Mouse (Mus musculus) spleen, postnatal 0 days (tissue): ENCODE data around the gene Vmn2r54. TPM values are rescaled to one million over a fixed set of nuclear protein-coding genes. Genes with fewer than 3 reads are reported as not detected.

ENCODE experiments used
- polyA plus RNA-seq: library from polyadenylated mRNA; unstranded; fragments of >200 nt; fragmentation: Nextera tagmentation; extraction: Ambion mirVana; gene quantifications from 2 replicates; pipeline ENCODE4 v1.2.1, GENCODE M21; 2015

Vmn2r54 gene
- not detected in 2 replicates for polyA plus RNA-seq

GRCm38 (mm10) chr7:12640219-12640618 is at the start of gene Vmn2r54:
Gene Vmn2r54, minus strand, starts transcription at chr7:12640319.

GRCm38 (mm10) chr7:12684903-12685302 is 44.8 kb upstream of the Vmn2r54 start, which contains the start of gene Vmn2r55:
Gene Vmn2r55, minus strand, starts transcription at chr7:12685003.

GRCm38 (mm10) chr7:12608688-12609087 is 31.4 kb downstream of the Vmn2r54 start, which contains the start of gene Vmn2r53:
Gene Vmn2r53, minus strand, starts transcription at chr7:12608788.

Other genes starting within 250 kb of the Vmn2r54 start
- 0.89 and 1.2 TPM in 2 replicates for gene Zfp551, start 217.6 kb downstream of the Vmn2r54 start, polyA plus RNA-seq
- gene Zfp606, start 162.0 kb downstream of the Vmn2r54 start, polyA plus RNA-seq: 3.4 and 4.8 TPM in 2 replicates
- gene 2900092C05Rik, start 127.8 kb downstream of the Vmn2r54 start, polyA plus RNA-seq: not detected in 2 replicates
- gene Vmn2r53, start 31.5 kb downstream of the Vmn2r54 start, polyA plus RNA-seq: not detected in 2 replicates
- not detected in 2 replicates for gene Vmn2r55, start 44.7 kb upstream of the Vmn2r54 start, polyA plus RNA-seq
- not detected in 2 replicates for gene Vmn2r56, start 94.7 kb upstream of the Vmn2r54 start, polyA plus RNA-seq
- gene Zscan18, start 163.3 kb upstream of the Vmn2r54 start, polyA plus RNA-seq: 0.49 and 0.86 TPM in 2 replicates
- gene Zfp329, start 178.5 kb upstream of the Vmn2r54 start, polyA plus RNA-seq: 5.1 and 5.9 TPM in 2 replicates
- gene Zfp110, start 194.4 kb upstream of the Vmn2r54 start, polyA plus RNA-seq: 13.2 and 14.4 TPM in 2 replicates
- 0.88 and 1.4 TPM in 2 replicates for gene Zfp128, start 240.9 kb upstream of the Vmn2r54 start, polyA plus RNA-seq